Mouse (Mus musculus) heart, adult 2 months (tissue): Measurements from ENCODE around the gene Furin.

Experiments used
- CTCF ChIP-seq: fragments of 200-600 bp; IDR thresholded peaks from 2 replicates; pipeline ENCODE4 v1.8.1; 2022; ENCODE audit warnings: antibody characterized with exemption, mild to moderate bottlenecking, moderate library complexity
- POLR2A ChIP-seq: fragments of 200-500 bp; IDR thresholded peaks from 2 replicates; pipeline ENCODE4 v1.6.1; 2011; ENCODE audit warnings: mild to moderate bottlenecking, low read depth, low read length, control low read depth; ENCODE audit not compliant: insufficient read depth

- TF ChIP-seq CTCF (no peak), POLR2A (no peak)
These were observed 21.1 kb upstream of the Furin start for GRCm38 (mm10) chr7:80426363-80426762.
